Mouse (Mus musculus) v-Abl transformed pro-B cells (cell line): ENCODE results near the gene A4galt.
"Not testable (repeated sequence)": the region's sequence is repeated elsewhere in the genome, so short reads cannot be mapped to it uniquely, and the experiment has no call there.

Experiments used
- in situ Hi-C, 2 experiments: fragments of 400-800 bp; cut with MboI; formaldehyde crosslinking; loops; one replicate each; pipeline ENCODE4 v1.15.1; 2025; ENCODE audit not compliant: unreplicated experiment in 2 of 2

Gene A4galt

DNA sequence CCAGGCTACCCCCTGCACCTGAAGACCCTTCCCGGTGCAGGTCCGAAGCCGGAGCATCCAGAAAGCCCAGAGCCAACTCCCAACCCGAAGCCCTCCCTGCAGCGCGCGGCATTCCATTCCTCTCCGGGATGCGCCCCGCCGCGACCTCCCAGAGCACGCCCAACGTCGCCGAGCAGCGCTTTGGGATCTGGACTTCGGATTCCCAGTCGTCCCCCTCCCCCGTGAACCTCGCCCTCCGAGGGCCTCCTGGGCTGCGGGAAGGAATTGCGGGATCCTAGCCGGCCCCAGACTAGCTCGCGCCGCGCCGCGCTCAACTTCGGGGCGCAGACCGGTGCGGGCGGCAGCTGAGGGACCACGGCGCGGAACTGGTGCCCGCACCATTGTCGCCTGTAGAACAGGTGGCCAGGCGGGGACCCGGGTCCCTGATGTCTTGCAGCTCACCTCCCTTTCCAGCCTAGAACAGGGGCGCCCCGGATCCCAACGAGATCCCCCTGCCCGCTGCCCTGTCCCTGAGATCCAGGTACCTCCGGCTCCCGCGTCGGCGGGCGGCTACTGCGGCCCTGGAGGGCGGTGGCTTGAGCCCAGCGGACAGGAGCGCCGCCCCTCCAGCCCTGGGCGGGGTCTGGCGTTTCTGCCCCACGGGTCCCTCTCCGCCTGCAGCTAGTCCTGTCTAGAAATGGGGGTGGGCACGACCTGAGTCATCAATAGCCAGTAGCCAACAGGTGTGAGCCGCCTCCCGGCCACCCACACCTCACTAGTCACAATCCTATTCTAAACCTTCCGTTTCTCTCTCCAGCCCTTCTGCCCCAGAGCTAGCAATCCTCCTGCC, at the start of gene A4galt:
TSS of gene A4galt (minus strand) at position 599 of the 829 bp plus-strand sequence.
- in situ Hi-C loops, result no loop called here

GRCm38 (mm10) chr15:83299916-83300582, 48.5 kb upstream of the A4galt start:
- in situ Hi-C loops, result loop anchor here in 1 of 2 experiments (25.0 kb wide), 1 partner anchor 488 kb away; no protein-coding TSS in a partner anchor

DNA sequence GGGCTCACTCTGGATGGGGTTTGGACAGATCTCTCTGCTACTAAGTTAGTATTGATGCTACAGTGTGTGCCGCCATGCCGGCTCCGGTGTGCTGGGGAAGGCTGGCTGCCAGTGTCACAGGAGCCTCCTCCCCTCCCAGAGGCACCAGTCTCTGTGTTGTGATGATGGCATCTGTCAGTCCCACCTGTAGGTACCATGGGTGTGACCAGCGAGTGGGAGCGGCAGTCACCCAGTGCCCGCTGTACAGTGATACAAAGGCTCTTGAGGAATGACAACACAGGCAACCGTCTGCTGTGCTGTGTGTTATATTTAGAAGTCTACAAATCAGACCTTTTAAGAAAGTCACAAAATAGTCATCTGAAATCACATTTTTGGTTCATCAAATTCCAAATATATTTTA, 47.9 kb upstream of the A4galt start:
- in situ Hi-C loops, result no loop called here

DNA sequence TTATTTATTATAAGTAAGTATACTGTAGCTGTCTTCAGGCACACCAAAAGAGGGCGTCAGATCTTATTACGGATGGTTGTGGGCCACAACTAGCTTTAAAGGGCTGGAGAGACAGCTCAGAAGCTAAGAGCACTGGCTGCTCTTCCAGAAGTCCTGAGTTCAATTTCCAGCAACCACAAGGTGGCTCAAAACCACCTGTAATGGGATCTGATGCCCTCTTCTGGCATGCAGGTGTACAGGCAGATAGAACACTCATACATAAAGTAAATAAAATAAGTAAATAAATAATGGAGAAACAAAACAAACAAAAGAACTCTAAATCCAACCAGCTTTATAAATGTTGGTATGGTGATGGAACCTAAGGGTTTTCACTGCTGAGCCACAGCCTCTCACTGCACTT, 47.2 kb upstream of the A4galt start:
- in situ Hi-C loops, result no loop called here

DNA sequence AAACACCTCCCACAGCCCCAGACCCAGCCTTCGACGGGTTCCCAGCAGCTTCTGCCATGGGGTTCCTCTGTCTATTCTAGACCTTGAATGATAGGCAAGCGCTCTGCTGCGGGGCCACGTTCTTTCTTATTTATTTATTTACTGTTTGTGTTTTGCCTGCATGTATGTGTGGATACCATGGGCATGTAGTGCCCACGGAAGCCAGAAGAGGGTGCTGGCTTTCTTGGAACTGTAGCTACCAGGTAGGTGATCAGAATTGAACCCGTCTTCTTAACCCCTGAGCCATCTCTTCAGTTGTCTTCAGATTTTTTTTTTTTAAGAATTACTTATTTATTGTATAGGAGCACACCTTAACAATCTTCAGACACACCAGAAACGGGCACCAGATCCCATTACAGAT, 46.7 kb upstream of the A4galt start:
- in situ Hi-C loops, result no loop called here

GRCm38 (mm10) chr15:83296771-83297311, 45.3 kb upstream of the A4galt start:
- in situ Hi-C loops, result no loop called here

- in situ Hi-C loops, result no loop called here
These were observed 44.5 kb upstream of the A4galt start for GRCm38 (mm10) chr15:83296050-83296449.

GRCm38 (mm10) chr15:83294954-83295353, 43.4 kb upstream of the A4galt start:
- in situ Hi-C loops, result no loop called here

- in situ Hi-C loops, result no loop called here
These were observed 42.4 kb upstream of the A4galt start for GRCm38 (mm10) chr15:83293706-83294645.

GRCm38 (mm10) chr15:83293144-83293543, 41.6 kb upstream of the A4galt start:
- in situ Hi-C loops, result no loop called here

- in situ Hi-C loops, result no loop called here
These were observed 40.9 kb upstream of the A4galt start for GRCm38 (mm10) chr15:83292261-83293056.

- in situ Hi-C loops, result no loop called here
These were observed 39.3 kb upstream of the A4galt start for GRCm38 (mm10) chr15:83290899-83291298.

- in situ Hi-C loops, result no loop called here
These were observed 33.3 kb upstream of the A4galt start for GRCm38 (mm10) chr15:83284828-83285227.

DNA sequence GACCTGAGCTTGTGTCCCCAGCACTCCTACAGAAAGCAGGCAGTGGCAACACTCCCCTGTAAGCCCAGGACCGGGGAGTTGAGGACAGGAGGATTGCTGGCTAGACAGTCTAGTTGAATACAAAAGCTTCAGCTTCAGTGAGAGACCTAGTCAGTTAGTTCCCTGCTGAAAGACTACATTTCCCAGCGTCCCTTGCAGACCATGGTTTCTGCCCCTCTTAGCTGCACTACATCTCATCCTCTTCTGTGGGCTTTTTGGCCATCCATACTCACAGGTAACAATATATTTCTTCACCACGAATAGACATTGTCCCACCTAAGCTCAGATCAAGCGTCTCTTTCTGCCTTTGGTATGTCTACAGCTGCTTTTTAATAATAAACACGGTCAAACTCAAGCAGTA, 30.8 kb upstream of the A4galt start:
- in situ Hi-C loops, result no loop called here

DNA sequence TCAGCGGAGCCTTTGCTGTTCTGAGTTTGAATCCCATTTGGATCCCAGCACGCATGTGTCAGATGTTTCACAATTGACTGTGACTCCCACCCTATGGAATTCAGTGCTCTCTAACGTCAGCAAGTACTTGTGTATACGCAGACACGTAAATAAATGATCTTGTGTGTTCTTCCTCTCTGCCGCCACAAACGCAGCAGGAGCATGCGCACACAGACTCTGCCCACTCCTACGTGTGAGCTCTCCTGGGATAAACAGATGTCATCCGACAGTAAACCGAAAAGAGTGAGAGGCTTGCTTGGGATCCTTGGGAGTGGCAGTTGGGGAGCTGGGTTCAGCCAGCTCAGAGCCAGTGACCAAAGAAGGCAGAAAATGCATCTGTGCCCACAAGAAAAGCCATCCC, 29.7 kb upstream of the A4galt start:
- in situ Hi-C loops, result no loop called here

GRCm38 (mm10) chr15:83278579-83278978, 27.0 kb upstream of the A4galt start:
- in situ Hi-C loops, result no loop called here

DNA sequence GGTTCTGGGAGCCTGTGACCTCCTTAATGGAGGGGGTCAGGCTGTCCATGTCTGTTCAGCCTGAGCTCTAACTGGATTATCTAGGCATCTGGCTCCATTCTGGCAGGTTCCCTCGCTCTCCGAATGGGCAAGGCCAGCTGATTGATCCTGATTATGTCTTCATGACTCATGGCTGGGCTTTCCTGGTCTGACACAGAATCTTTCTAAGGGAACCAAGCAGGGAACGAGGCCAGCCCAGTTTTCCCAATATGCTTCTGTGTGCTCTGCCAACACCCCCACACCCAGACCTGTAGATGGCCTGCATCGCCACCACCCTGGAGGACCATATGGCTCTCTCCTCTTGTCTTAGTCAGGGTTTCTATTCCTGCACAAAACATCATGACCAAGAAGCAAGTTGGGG, 25.9 kb upstream of the A4galt start:
- in situ Hi-C loops, result no loop called here

DNA sequence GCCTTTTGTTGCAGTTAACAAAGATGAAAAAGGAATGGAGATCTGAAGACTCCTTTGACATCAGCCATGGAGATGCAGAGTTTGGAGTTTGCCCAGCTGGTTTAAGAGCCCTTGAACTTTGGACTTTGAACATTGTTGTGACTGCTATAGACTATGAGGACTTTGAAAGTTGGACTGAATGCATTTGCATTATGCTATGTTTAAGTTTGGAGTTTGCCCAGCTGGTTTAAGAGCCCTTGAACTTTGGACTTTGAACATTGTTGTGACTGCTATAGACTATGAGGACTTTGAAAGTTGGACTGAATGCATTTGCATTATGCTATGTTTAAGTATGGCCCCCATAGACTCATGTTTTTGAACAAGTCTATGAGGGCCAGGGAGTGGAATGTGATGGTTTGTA, 22.7 kb upstream of the A4galt start:
- in situ Hi-C loops, result not testable (repeated sequence)

- in situ Hi-C loops, result no loop called here
These were observed 21.4 kb upstream of the A4galt start for GRCm38 (mm10) chr15:83273017-83273416.

DNA sequence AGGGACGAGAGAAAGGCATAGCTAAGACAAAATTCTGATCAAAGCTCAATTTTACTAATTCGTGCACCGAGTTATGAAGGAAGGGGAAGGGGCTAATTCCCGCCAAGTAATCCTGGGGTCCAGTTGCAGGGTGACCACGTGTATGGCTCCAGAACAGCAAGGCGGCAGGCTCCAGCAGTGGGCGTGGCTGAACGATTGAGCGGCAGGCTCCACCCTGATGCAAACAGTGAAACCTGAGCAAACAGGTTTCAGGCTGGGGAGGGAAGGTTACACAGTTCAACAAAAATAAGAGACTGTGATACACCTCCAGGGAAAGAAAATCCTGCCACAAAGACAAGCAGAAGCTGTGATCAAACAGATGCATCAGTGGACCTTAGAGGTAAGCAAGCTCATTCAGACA, 19.6 kb upstream of the A4galt start:
- in situ Hi-C loops, result not testable (repeated sequence)
